Mouse (Mus musculus): ENCODE results near the gene Phf1. TPM values are rescaled to one million over a fixed set of nuclear protein-coding genes. Genes with fewer than 3 reads are reported as not detected.
"Not testable (repeated sequence)": the region's sequence is repeated elsewhere in the genome, so short reads cannot be mapped to it uniquely, and the experiment has no call there.

The Phf1 gene
- 10 to 100 TPM; 16.8 to 20.2 TPM for total RNA-seq (2021)
- long read RNA-seq, experiment 1, partial matches to known transcripts = 2 of 11 reads
- long read RNA-seq, experiment 1, other reads (novel, unspliced or antisense) = 5 of 11 reads
- long read RNA-seq, experiment 2, partial matches to known transcripts = 2 of 5 reads
- long read RNA-seq, experiment 2, other reads (novel, unspliced or antisense) = 2 of 5 reads

- peak; percentile 89 to 95 for DNase-seq (ENCODE audit: low spot score in 2 of 2)
- intact Hi-C loops (cut with DNase I) = no loop called here
Observed at GRCm38 (mm10) chr17:26932839-26933398, at the start of gene Phf1. Phf1 (plus strand) TSS chr17:26933052.

- intact Hi-C loops (cut with DNase I) = no loop called here
Observed at GRCm38 (mm10) chr17:26883585-26883984, 49.3 kb upstream of the Phf1 start.

GRCm38 (mm10) chr17:26884995-26885926, 47.6 kb upstream of the Phf1 start:
- intact Hi-C loops (cut with DNase I) = loop anchor here (5.0 kb wide), 2 partner anchors 223 to 418 kb away; partner anchors contain the start of gene Atp6v0e
- DNase-seq (ENCODE audit: low spot score in 2 of 2) = peak; percentile 62 to 68

More at GRCm38 (mm10) chr17:26883585-26883984, 49.3 kb upstream of the Phf1 start:
- no peak for DNase-seq (ENCODE audit: low spot score in 2 of 2)

GRCm38 (mm10) chr17:26886047-26886749, 46.7 kb upstream of the Phf1 start:
- DNase-seq (ENCODE audit: low spot score in 2 of 2) = peak; percentile 88 to 89
- intact Hi-C loops (cut with DNase I) = loop anchor here (2.0 to 5.0 kb wide), 3 partner anchors 91 to 419 kb away; partner anchors contain the start of gene Atp6v0e

GRCm38 (mm10) chr17:26887926-26888325, 44.9 kb upstream of the Phf1 start:
- no peak for DNase-seq (ENCODE audit: low spot score in 2 of 2)
- intact Hi-C loops (cut with DNase I) = loop anchor here (2.0 to 5.0 kb wide), 3 partner anchors 93 to 421 kb away; partner anchors contain the start of gene Atp6v0e

GRCm38 (mm10) chr17:26892635-26893375, 40.0 kb upstream of the Phf1 start:
- intact Hi-C loops (cut with DNase I) = no loop called here
- no peak for DNase-seq (ENCODE audit: low spot score in 2 of 2)

- intact Hi-C loops (cut with DNase I) = no loop called here
- no peak for DNase-seq (ENCODE audit: low spot score in 2 of 2)
Observed at GRCm38 (mm10) chr17:26893492-26893891, 39.4 kb upstream of the Phf1 start.

- peak; percentile 52 to 86 for DNase-seq (ENCODE audit: low spot score in 2 of 2)
- intact Hi-C loops (cut with DNase I) = no loop called here
Observed at GRCm38 (mm10) chr17:26894342-26894741, 38.5 kb upstream of the Phf1 start.

GRCm38 (mm10) chr17:26895578-26895977, 37.3 kb upstream of the Phf1 start:
- peak in 1 of 2 experiments; percentile 67 for DNase-seq (ENCODE audit: low spot score in 2 of 2)
- intact Hi-C loops (cut with DNase I) = no loop called here

GRCm38 (mm10) chr17:26900916-26901315, 31.9 kb upstream of the Phf1 start:
- no peak for DNase-seq (ENCODE audit: low spot score in 2 of 2)
- intact Hi-C loops (cut with DNase I) = no loop called here

GRCm38 (mm10) chr17:26904320-26904719, 28.5 kb upstream of the Phf1 start:
- no peak for DNase-seq (ENCODE audit: low spot score in 2 of 2)
- intact Hi-C loops (cut with DNase I) = no loop called here

- DNase-seq (ENCODE audit: low spot score in 2 of 2) = not testable (repeated sequence)
Observed at GRCm38 (mm10) chr17:26907506-26907905, 25.3 kb upstream of the Phf1 start.

GRCm38 (mm10) chr17:26915248-26915647, 17.6 kb upstream of the Phf1 start:
- intact Hi-C loops (cut with DNase I) = no loop called here
- no peak for DNase-seq (ENCODE audit: low spot score in 2 of 2)

More at GRCm38 (mm10) chr17:26907506-26907905, 25.3 kb upstream of the Phf1 start:
- intact Hi-C loops (cut with DNase I) = not testable (repeated sequence)

GRCm38 (mm10) chr17:26916711-26917482, 16.0 kb upstream of the Phf1 start, which contains the start of gene Kifc5b:
Kifc5b (plus strand) TSS chr17:26917091.
- intact Hi-C loops (cut with DNase I) = no loop called here
- peak; percentile 100 for DNase-seq (ENCODE audit: low spot score in 2 of 2)

- DNase-seq (ENCODE audit: low spot score in 2 of 2); intact Hi-C loops (cut with DNase I): not testable (repeated sequence)
Observed at GRCm38 (mm10) chr17:26917560-26917959, 15.3 kb upstream of the Phf1 start.

- DNase-seq (ENCODE audit: low spot score in 2 of 2) = no peak
- intact Hi-C loops (cut with DNase I) = no loop called here
Observed at GRCm38 (mm10) chr17:26918343-26918742, 14.5 kb upstream of the Phf1 start.

GRCm38 (mm10) chr17:26919516-26919915, 13.3 kb upstream of the Phf1 start:
- intact Hi-C loops (cut with DNase I); DNase-seq (ENCODE audit: low spot score in 2 of 2): not testable (repeated sequence)

GRCm38 (mm10) chr17:26922368-26922767, 10.5 kb upstream of the Phf1 start:
- intact Hi-C loops (cut with DNase I); DNase-seq (ENCODE audit: low spot score in 2 of 2): not testable (repeated sequence)
